Mouse (Mus musculus): Measurements from ENCODE around the gene Olfr293.

Gene Olfr293

DNA sequence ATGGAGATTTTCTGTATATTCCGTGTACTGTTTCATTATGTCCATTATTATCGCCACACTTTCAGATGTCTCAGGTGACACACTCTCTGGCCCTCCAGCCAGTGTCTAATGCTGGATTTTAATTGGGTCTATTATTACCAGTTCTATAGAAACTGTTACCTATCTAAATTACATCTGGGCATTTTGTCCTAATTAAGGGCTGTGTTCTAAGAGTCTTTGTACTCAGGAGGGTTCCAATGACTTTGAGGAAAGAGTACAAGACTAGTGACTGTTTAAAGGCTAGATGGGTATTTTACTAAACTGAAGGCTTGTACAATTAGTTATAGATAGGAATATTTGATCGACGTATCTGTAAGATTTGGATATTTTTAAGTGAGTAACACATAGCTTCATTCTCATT is at the start of gene Olfr293:
Olfr293 (plus strand) TSS at position 301 of the 400 bp plus-strand sequence.
- DNase-seq (ENCODE audit: low read depth, low spot score), result no peak

DNA sequence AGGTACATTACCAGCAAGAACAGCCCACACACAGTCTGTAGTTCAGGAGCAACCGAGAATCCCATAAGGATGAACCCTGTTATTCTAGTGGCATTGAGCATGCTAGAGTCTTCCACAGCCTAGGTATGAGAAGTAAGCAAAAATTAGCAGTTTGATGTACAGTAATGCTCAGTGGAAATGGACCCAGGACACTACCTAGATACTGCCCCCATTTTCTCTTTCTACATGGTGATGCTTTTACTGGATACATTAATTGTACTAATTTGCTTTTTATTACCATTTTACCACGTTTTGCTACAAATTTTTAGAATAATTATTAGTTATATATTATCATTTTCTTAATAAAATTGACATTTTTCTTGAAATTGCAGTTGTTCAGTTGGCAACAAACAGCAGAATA is 32.3 kb upstream of the Olfr293 start, which contains the start of gene Olfr294:
Olfr294 (minus strand) TSS at position 101 of the 400 bp plus-strand sequence.
- DNase-seq (ENCODE audit: low read depth, low spot score), result no peak

DNA sequence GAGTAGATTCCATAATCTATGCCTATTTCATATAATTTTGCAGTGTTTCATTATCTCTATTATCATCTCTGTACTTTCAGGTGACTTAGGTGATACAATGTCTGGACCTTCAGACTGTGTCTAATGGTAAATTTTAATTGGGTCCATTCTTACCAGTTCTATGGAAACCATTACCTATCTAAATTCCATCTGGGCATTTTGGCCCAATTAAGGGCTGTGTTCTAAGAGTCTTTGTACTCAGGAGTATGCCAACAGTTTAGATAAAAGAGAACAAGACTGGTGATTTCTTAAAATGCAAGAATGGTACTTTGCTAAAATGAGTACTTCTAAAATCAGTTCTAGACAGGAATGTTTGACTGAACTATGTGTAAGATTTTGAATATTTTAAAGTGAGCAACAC is 39.2 kb downstream of the Olfr293 start, which contains the start of gene Olfr292:
Olfr292 (plus strand) TSS at position 301 of the 400 bp plus-strand sequence.
- no peak for DNase-seq (ENCODE audit: low read depth, low spot score)

Data from brain, embryonic 18.5 days (tissue).